Mouse (Mus musculus): ENCODE measurements around the gene Wasl. TPM values are rescaled to one million over a fixed set of nuclear protein-coding genes. Genes with fewer than 3 reads are reported as not detected.

The Wasl gene
- polyA plus RNA-seq, 1 experiment from 2014 or later, result 78.2 TPM

DNA sequence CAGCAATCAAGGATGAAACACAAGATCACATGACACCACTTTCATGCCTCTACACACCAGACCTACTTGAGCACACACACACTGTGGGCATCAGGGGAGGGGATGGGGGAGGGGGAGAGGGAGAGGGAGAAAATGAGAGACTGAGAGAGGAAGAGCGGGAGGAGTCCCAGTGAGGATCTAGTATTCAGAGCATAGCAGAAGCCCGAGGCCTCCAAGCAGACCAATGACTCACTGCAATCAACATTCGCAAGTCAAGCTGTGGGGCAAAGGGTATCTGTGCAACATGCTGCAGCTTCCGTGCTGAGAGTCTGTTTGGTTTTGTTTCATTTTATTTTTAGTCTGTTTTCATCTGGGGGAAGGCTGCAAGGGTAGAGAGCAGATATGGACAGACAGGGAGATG lies 32.7 kb downstream of the Wasl start:
- no peaks in the 10 kb centered on the region for H3K4me1 ChIP-seq (ENCODE audit: control insufficient read depth, insufficient read depth, low read length)
- H3K27me3 ChIP-seq (ENCODE audit: control insufficient read depth, insufficient read depth, low read length), result no peaks in the 10 kb centered on the region
- no peak overlapping the region for H3K27ac ChIP-seq (ENCODE audit: low read depth, low read length)
- 80% methylated on average over 4 of the region's 4 CpGs for WGBS
- H3K9me3 ChIP-seq (ENCODE audit: control insufficient read depth, low read length), result no peaks in the 10 kb centered on the region
- H3K9ac ChIP-seq (ENCODE audit: low read depth, low read length), result no peak overlapping the region
- peaks cover 27% of the 10 kb centered on the region for H3K36me3 ChIP-seq (ENCODE audit: control insufficient read depth, insufficient read depth, low read length)
- H3K4me3 ChIP-seq (ENCODE audit: low read length), result no peak overlapping the region
- peak; percentile 51; the same call in 1 of the 2 replicates for ATAC-seq (ENCODE audit: low FRiP score, low TSS enrichment)
- H3K4me2 ChIP-seq (replicated peaks; ENCODE audit: low read depth, low read length), result no peak overlapping the region

DNA sequence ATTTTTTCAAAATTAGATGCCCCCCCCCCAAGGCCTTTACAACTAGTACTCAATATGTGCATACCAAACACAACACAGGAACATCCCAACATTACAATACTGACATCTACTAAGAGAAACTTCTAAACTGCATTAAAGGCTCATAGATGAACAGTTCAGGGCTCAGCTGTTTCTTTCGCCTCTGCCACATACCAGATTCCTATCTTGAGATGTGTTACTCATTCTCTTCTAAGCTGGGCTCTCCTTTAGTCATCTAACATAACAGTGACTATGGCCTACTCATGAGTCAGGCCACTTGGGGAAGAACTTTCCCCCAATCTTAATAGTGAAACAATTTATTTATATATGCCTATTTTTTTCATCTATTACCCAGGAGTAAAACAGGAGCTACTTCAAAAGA lies 36.3 kb downstream of the Wasl start:
- no peaks in the 10 kb centered on the region for H3K9me3 ChIP-seq (ENCODE audit: control insufficient read depth, low read length)
- no peak overlapping the region for H3K4me3 ChIP-seq (ENCODE audit: low read length)
- no peaks in the 10 kb centered on the region for H3K4me1 ChIP-seq (ENCODE audit: control insufficient read depth, insufficient read depth, low read length)
- no peak overlapping the region for H3K27ac ChIP-seq (ENCODE audit: low read depth, low read length)
- H3K27me3 ChIP-seq (ENCODE audit: control insufficient read depth, insufficient read depth, low read length), result no peaks in the 10 kb centered on the region
- ATAC-seq (ENCODE audit: low FRiP score, low TSS enrichment), result no peak
- H3K9ac ChIP-seq (ENCODE audit: low read depth, low read length), result no peak overlapping the region
- peaks cover 27% of the 10 kb centered on the region for H3K36me3 ChIP-seq (ENCODE audit: control insufficient read depth, insufficient read depth, low read length)
- WGBS, result 80% methylated on average over 1 of the region's 1 CpGs
- no peak overlapping the region for H3K4me2 ChIP-seq (replicated peaks; ENCODE audit: low read depth, low read length)

- H3K27me3 ChIP-seq (ENCODE audit: control insufficient read depth, insufficient read depth, low read length), result no peaks in the 10 kb centered on the region
- H3K4me3 ChIP-seq (ENCODE audit: low read length), result no peak overlapping the region
- no peak overlapping the region for H3K4me2 ChIP-seq (replicated peaks; ENCODE audit: low read depth, low read length)
- WGBS, result 66% methylated on average over 5 of the region's 5 CpGs
- no peak overlapping the region for H3K27ac ChIP-seq (ENCODE audit: low read depth, low read length)
- peak; percentile 78 for ATAC-seq (ENCODE audit: low FRiP score, low TSS enrichment)
- no peaks in the 10 kb centered on the region for H3K9me3 ChIP-seq (ENCODE audit: control insufficient read depth, low read length)
- no peaks in the 10 kb centered on the region for H3K4me1 ChIP-seq (ENCODE audit: control insufficient read depth, insufficient read depth, low read length)
- H3K36me3 ChIP-seq (ENCODE audit: control insufficient read depth, insufficient read depth, low read length), result peaks cover 22% of the 10 kb centered on the region
- no peak overlapping the region for H3K9ac ChIP-seq (ENCODE audit: low read depth, low read length)
Observed at GRCm38 (mm10) chr6:24627586-24628030, 37.2 kb downstream of the Wasl start.

GRCm38 (mm10) chr6:24622098-24622497 lies 42.7 kb downstream of the Wasl start:
- no peaks in the 10 kb centered on the region for H3K4me1 ChIP-seq (ENCODE audit: control insufficient read depth, insufficient read depth, low read length)
- no peak for ATAC-seq (ENCODE audit: low FRiP score, low TSS enrichment)
- H3K4me3 ChIP-seq (ENCODE audit: low read length), result no peak overlapping the region
- no peak overlapping the region for H3K27ac ChIP-seq (ENCODE audit: low read depth, low read length)
- H3K4me2 ChIP-seq (replicated peaks; ENCODE audit: low read depth, low read length), result no peak overlapping the region
- no peak overlapping the region for H3K9ac ChIP-seq (ENCODE audit: low read depth, low read length)
- 89% methylated on average over 2 of the region's 2 CpGs for WGBS
- H3K9me3 ChIP-seq (ENCODE audit: control insufficient read depth, low read length), result no peaks in the 10 kb centered on the region
- peaks cover 38% of the 10 kb centered on the region for H3K36me3 ChIP-seq (ENCODE audit: control insufficient read depth, insufficient read depth, low read length)
- no peaks in the 10 kb centered on the region for H3K27me3 ChIP-seq (ENCODE audit: control insufficient read depth, insufficient read depth, low read length)

DNA sequence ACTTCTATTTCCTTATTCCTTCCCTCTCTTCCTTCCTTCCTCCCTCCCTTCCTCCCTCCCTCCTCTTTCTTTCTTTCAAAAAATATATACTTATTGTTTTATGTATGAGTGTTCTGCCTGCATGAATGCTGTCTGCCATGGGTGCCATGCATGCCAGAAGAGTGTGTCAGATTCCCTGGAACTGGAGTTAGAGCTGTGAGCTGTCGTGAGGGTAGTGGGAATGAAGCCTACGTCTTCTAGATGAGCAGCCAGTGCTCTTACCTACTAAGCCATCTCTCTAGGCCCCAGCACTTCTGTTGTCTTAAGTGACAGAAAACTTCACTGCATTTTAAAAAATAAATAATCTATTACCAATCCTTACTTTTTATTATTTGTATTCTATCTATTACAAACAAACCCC lies 43.9 kb downstream of the Wasl start:
- Histone ChIP-seq H3K9ac (ENCODE audit: low read depth, low read length) (no peak overlapping the region), H3K27ac (ENCODE audit: low read depth, low read length) (no peak overlapping the region), H3K9me3 (ENCODE audit: control insufficient read depth, low read length) (no peaks in the 10 kb centered on the region), H3K4me3 (ENCODE audit: low read length) (no peak overlapping the region), H3K4me1 (ENCODE audit: control insufficient read depth, insufficient read depth, low read length) (no peaks in the 10 kb centered on the region), H3K27me3 (ENCODE audit: control insufficient read depth, insufficient read depth, low read length) (no peaks in the 10 kb centered on the region), H3K36me3 (ENCODE audit: control insufficient read depth, insufficient read depth, low read length) (peaks cover 43% of the 10 kb centered on the region), H3K4me2 (replicated peaks; ENCODE audit: low read depth, low read length) (no peak overlapping the region)
- ATAC-seq (ENCODE audit: low FRiP score, low TSS enrichment), result no peak
- 92% methylated on average over 2 of the region's 2 CpGs for WGBS

DNA sequence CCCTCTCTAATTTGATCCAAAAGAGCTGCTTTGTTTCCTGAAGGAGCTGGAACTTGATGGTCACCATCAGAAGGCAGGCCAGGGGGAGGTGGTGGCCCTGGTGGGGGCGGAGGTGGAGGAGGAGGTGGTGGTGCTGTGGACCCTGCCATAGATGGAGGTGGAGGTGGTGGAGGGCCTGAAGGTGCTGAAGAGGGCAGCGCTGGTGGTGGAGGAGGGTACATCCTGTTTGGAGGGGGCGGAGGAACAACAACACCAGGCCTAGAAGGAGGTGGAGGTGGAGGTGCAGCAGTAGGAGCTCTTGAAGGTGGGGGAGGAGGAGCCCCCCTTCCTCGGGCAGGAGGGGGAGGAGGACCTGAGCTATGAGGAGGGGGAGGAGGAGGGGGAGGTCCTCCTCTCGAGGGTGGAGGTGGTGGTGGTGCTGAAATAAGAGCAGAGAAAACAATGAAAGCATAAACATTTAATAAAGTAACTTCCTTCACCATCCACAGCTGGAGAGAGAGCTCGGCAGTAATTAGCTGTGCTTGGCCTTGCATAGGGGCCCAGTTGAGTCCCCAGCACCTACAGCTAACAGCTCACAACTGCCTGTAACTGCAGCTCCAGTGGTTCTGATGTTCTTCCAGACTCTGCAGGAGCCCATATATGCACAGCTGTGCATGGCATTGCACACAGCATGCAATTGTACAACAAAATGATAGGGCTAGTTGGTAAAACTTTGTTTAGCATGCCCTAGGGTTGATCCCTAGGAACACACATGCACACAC lies 45.3 kb downstream of the Wasl start:
- no peak overlapping the region for H3K27ac ChIP-seq (ENCODE audit: low read depth, low read length)
- peaks cover 49% of the 10 kb centered on the region for H3K36me3 ChIP-seq (ENCODE audit: control insufficient read depth, insufficient read depth, low read length)
- ATAC-seq (ENCODE audit: low FRiP score, low TSS enrichment), result peak; percentile 82

DNA sequence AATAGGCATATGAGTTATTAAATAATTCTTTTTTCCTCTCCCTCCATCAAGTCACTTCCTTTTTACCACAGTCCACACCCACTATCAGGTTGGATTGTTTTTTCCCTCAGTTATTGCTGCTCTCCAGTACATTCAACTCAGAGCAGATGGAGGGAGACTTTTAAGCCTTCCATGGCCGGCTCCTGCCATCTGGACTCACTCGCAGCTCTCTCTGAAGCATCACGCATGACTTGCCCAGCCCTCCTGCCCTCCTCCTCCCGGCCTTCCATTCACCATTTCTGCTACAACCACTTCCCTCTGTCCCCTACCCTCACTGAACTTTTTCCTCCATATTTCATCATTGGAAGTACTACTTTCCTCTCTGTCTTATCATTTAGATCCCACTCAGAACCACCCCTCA lies 48.1 kb downstream of the Wasl start:
- no peaks in the 10 kb centered on the region for H3K27me3 ChIP-seq (ENCODE audit: control insufficient read depth, insufficient read depth, low read length)

More for the DNA sequence above, 45.3 kb downstream of the Wasl start:
- Histone ChIP-seq H3K9ac (ENCODE audit: low read depth, low read length) (no peak overlapping the region), H3K4me3 (ENCODE audit: low read length) (no peak overlapping the region), H3K27me3 (ENCODE audit: control insufficient read depth, insufficient read depth, low read length) (no peaks in the 10 kb centered on the region), H3K9me3 (ENCODE audit: control insufficient read depth, low read length) (no peaks in the 10 kb centered on the region), H3K4me1 (ENCODE audit: control insufficient read depth, insufficient read depth, low read length) (no peaks in the 10 kb centered on the region), H3K4me2 (replicated peaks; ENCODE audit: low read depth, low read length) (no peak overlapping the region)
- WGBS, result 49% methylated on average over 5 of the region's 6 CpGs

GRCm38 (mm10) chr6:24613918-24614317 lies 50.9 kb downstream of the Wasl start:
- 96% methylated on average over 4 of the region's 4 CpGs for WGBS
- H3K27ac ChIP-seq (ENCODE audit: low read depth, low read length), result no peak overlapping the region
- H3K4me3 ChIP-seq (ENCODE audit: low read length), result no peak overlapping the region
- H3K36me3 ChIP-seq (ENCODE audit: control insufficient read depth, insufficient read depth, low read length), result peaks cover 42% of the 10 kb centered on the region
- no peak overlapping the region for H3K4me2 ChIP-seq (replicated peaks; ENCODE audit: low read depth, low read length)
- no peaks in the 10 kb centered on the region for H3K27me3 ChIP-seq (ENCODE audit: control insufficient read depth, insufficient read depth, low read length)
- no peaks in the 10 kb centered on the region for H3K9me3 ChIP-seq (ENCODE audit: control insufficient read depth, low read length)
- ATAC-seq (ENCODE audit: low FRiP score, low TSS enrichment), result no peak
- no peak overlapping the region for H3K9ac ChIP-seq (ENCODE audit: low read depth, low read length)
- H3K4me1 ChIP-seq (ENCODE audit: control insufficient read depth, insufficient read depth, low read length), result no peaks in the 10 kb centered on the region

More for the DNA sequence above, 48.1 kb downstream of the Wasl start:
- Histone ChIP-seq H3K27ac (ENCODE audit: low read depth, low read length) (no peak overlapping the region), H3K9me3 (ENCODE audit: control insufficient read depth, low read length) (no peaks in the 10 kb centered on the region), H3K4me3 (ENCODE audit: low read length) (no peak overlapping the region), H3K4me2 (replicated peaks; ENCODE audit: low read depth, low read length) (no peak overlapping the region), H3K36me3 (ENCODE audit: control insufficient read depth, insufficient read depth, low read length) (peaks cover 48% of the 10 kb centered on the region), H3K9ac (ENCODE audit: low read depth, low read length) (no peak overlapping the region), H3K4me1 (ENCODE audit: control insufficient read depth, insufficient read depth, low read length) (no peaks in the 10 kb centered on the region)
- 89% methylated on average over 4 of the region's 4 CpGs for WGBS
- no peak for ATAC-seq (ENCODE audit: low FRiP score, low TSS enrichment)

DNA sequence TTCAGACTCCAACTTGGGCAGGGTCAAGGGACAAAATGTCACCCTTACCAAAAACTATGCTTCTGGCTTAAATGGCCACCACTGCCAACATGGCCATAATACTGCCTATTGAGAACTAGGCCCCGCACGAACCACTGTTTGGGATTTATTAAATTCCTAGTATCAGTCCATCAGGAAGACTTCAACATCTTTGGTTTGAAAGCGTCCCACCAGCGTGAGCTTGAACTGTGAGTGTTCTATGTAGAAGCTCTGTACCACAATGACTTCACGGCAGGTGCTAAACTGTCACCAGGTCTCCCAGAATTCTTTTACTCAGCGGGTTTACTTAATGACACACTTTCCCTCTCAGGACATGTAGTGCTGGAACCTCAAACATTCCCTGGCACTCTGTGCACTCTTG lies 51.5 kb downstream of the Wasl start:
- Histone ChIP-seq H3K27me3 (ENCODE audit: control insufficient read depth, insufficient read depth, low read length) (no peaks in the 10 kb centered on the region), H3K4me3 (ENCODE audit: low read length) (no peak overlapping the region), H3K4me2 (replicated peaks; ENCODE audit: low read depth, low read length) (no peak overlapping the region), H3K4me1 (ENCODE audit: control insufficient read depth, insufficient read depth, low read length) (no peaks in the 10 kb centered on the region), H3K36me3 (ENCODE audit: control insufficient read depth, insufficient read depth, low read length) (peaks cover 42% of the 10 kb centered on the region), H3K27ac (ENCODE audit: low read depth, low read length) (no peak overlapping the region), H3K9me3 (ENCODE audit: control insufficient read depth, low read length) (no peaks in the 10 kb centered on the region), H3K9ac (ENCODE audit: low read depth, low read length) (no peak overlapping the region)
- no peak for ATAC-seq (ENCODE audit: low FRiP score, low TSS enrichment)
- 95% methylated on average over 6 of the region's 6 CpGs for WGBS
